Mouse (Mus musculus) kidney, postnatal 4 days (tissue): Measurements from ENCODE around the gene H2-T24.
"Not testable (repeated sequence)": the region's sequence is repeated elsewhere in the genome, so short reads cannot be mapped to it uniquely, and the experiment has no call there.

Experiments used
- DNase-seq, 2 experiments: peaks; one replicate each; pipeline ENCODE4 v3.0.0; 2021; ENCODE audit warnings: mixed read lengths in 2 of 2

The H2-T24 gene

GRCm38 (mm10) chr17:36020191-36021073 lies at the start of gene H2-T24:
Gene H2-T24, minus strand, starts transcription at chr17:36020560.
- DNase-seq, result peak; percentile 77 to 87

GRCm38 (mm10) chr17:36060829-36061228 lies 40.5 kb upstream of the H2-T24 start:
- DNase-seq, result peak; percentile 91 to 93

GRCm38 (mm10) chr17:36058362-36058761 lies 38.0 kb upstream of the H2-T24 start, which contains the start of gene Gm11127:
Gene Gm11127, minus strand, starts transcription at chr17:36058371.
- not testable (repeated sequence) for DNase-seq

- DNase-seq, result not testable (repeated sequence)
Measured at GRCm38 (mm10) chr17:36057927-36058326, 37.6 kb upstream of the H2-T24 start.

GRCm38 (mm10) chr17:36043286-36043685 lies 22.9 kb upstream of the H2-T24 start:
- DNase-seq, result no peak

- DNase-seq, result peak; percentile 65 to 78
Measured at GRCm38 (mm10) chr17:36042610-36043169, 22.3 kb upstream of the H2-T24 start, which contains the start of the genes H2-T22 and Gm6034. Gene H2-T22, minus strand, starts transcription at chr17:36042747. Gene Gm6034, plus strand, starts transcription at chr17:36042961.

- peak in 1 of 2 experiments; percentile 60 for DNase-seq
Measured at GRCm38 (mm10) chr17:36042055-36042454, 21.7 kb upstream of the H2-T24 start.

- DNase-seq, result not testable (repeated sequence)
Measured at GRCm38 (mm10) chr17:36040604-36041003, 20.2 kb upstream of the H2-T24 start.

- DNase-seq, result not testable (repeated sequence)
Measured at GRCm38 (mm10) chr17:36036126-36036525, 15.8 kb upstream of the H2-T24 start.

- peak; percentile 73 to 79 for DNase-seq
Measured at GRCm38 (mm10) chr17:36035010-36035638, 14.8 kb upstream of the H2-T24 start.

GRCm38 (mm10) chr17:36034524-36034923 lies 14.2 kb upstream of the H2-T24 start:
- not testable (repeated sequence) for DNase-seq

GRCm38 (mm10) chr17:36032351-36032875 lies 12.1 kb upstream of the H2-T24 start, which contains the start of gene H2-T23:
Gene H2-T23, minus strand, starts transcription at chr17:36032855.
- DNase-seq, result peak; percentile 63 to 77

GRCm38 (mm10) chr17:36031583-36032331 lies 11.4 kb upstream of the H2-T24 start:
- peak; percentile 59 to 77 for DNase-seq

- DNase-seq, result not testable (repeated sequence)
Measured at GRCm38 (mm10) chr17:36030703-36031582, 10.6 kb upstream of the H2-T24 start.

GRCm38 (mm10) chr17:36030046-36030702 lies 9.8 kb upstream of the H2-T24 start:
- not testable (repeated sequence) for DNase-seq

GRCm38 (mm10) chr17:36028879-36029619 lies 8.7 kb upstream of the H2-T24 start:
- no peak for DNase-seq

- no peak for DNase-seq
Measured at GRCm38 (mm10) chr17:36027663-36028062, 7.3 kb upstream of the H2-T24 start.

- DNase-seq, result no peak
Measured at GRCm38 (mm10) chr17:36025901-36026300, 5.5 kb upstream of the H2-T24 start.

GRCm38 (mm10) chr17:36025197-36025596 lies 4.8 kb upstream of the H2-T24 start:
- no peak for DNase-seq
